Mouse (Mus musculus): ENCODE measurements at regions not wholly inside any gene's neighbourhood (a gene's known extent, or its start where the extent isn't known, plus 50 kb on each side); places are given as distances from the start of the nearest gene placed in this dataset.

DNA sequence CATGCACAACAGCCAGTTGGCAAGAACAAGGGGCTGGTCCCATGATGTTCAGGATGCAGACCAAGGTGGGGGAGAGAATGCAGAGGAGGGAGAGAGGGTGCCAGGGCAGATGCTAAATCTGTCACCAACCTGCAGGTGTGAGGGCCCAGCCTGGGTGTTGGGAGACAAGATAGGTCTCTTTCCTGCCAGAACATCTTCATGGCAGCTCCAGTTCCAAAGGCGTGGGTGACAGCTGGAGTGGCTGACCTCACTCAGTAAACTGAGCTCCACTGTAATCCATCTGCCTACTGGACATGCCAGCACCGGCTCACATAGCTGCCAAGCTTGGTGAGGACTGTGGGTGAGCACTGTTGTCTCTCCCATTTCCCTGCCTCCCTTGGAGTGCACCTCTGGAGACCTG, 129.9 kb downstream of the Ndufa10 start:
- H3K27ac ChIP-seq (ENCODE audit: low read length) = no peak overlapping the region
- H3K9me3 ChIP-seq (ENCODE audit: control insufficient read depth, low read length) = no peaks in the 10 kb centered on the region
- ATAC-seq (ENCODE audit: low read depth) = no peak
- H3K9ac ChIP-seq (ENCODE audit: low read length) = no peak overlapping the region
- 40% methylated on average over 2 of the region's 2 CpGs for WGBS
- H3K27me3 ChIP-seq (ENCODE audit: control insufficient read depth, insufficient read depth, low read depth, low read length) = no peaks in the 10 kb centered on the region
- H3K4me1 ChIP-seq (replicated peaks; ENCODE audit: control insufficient read depth, insufficient read depth, low read length) = no peaks in the 10 kb centered on the region
- H3K4me3 ChIP-seq (ENCODE audit: low read length) = no peak overlapping the region
- no peak overlapping the region for H3K4me2 ChIP-seq (ENCODE audit: low read depth, low read length)
- no peaks in the 10 kb centered on the region for H3K36me3 ChIP-seq (ENCODE audit: control insufficient read depth, insufficient read depth, low read length)

DNA sequence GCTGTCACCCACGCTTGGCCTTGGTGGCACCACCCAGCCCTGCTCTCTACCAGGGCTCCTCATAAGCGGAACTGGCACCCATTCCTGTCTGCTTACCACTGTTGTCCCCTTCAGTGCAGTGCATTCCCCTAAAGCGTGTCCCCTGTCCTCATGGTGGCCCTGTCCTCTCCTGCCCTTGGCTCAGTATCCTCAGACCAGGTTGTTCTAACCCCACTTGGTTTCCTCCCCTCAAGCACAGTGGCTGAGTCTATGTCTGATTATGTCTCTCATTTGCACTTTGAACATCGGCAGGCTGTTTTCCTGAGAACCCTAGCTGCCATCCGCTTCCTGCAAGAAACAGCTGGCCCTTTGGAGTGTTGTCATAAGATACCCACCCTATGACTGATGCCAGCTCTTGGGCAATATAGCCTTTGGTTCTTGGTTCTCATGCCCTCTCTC, 130.5 kb downstream of the Ndufa10 start:
- Histone ChIP-seq H3K4me2 (ENCODE audit: low read depth, low read length) (no peak overlapping the region), H3K4me1 (replicated peaks; ENCODE audit: control insufficient read depth, insufficient read depth, low read length) (no peaks in the 10 kb centered on the region), H3K27me3 (ENCODE audit: control insufficient read depth, insufficient read depth, low read depth, low read length) (no peaks in the 10 kb centered on the region), H3K9ac (ENCODE audit: low read length) (no peak overlapping the region), H3K9me3 (ENCODE audit: control insufficient read depth, low read length) (no peaks in the 10 kb centered on the region), H3K4me3 (ENCODE audit: low read length) (no peak overlapping the region), H3K27ac (ENCODE audit: low read length) (no peak overlapping the region), H3K36me3 (ENCODE audit: control insufficient read depth, insufficient read depth, low read length) (no peaks in the 10 kb centered on the region)
- 73% methylated on average over 5 of the region's 5 CpGs for WGBS
- no peak for ATAC-seq (ENCODE audit: low read depth)

GRCm38 (mm10) chr1:92341846-92342540, 131.7 kb downstream of the Ndufa10 start:
- no peak overlapping the region for H3K9ac ChIP-seq (ENCODE audit: low read length)
- 73% methylated on average over 12 of the region's 12 CpGs for WGBS
- no peaks in the 10 kb centered on the region for H3K9me3 ChIP-seq (ENCODE audit: control insufficient read depth, low read length)
- H3K27me3 ChIP-seq (ENCODE audit: control insufficient read depth, insufficient read depth, low read depth, low read length) = no peaks in the 10 kb centered on the region
- no peak overlapping the region for H3K4me3 ChIP-seq (ENCODE audit: low read length)
- H3K27ac ChIP-seq (ENCODE audit: low read length) = no peak overlapping the region
- no peak overlapping the region for H3K4me2 ChIP-seq (ENCODE audit: low read depth, low read length)
- no peaks in the 10 kb centered on the region for H3K36me3 ChIP-seq (ENCODE audit: control insufficient read depth, insufficient read depth, low read length)
- H3K4me1 ChIP-seq (replicated peaks; ENCODE audit: control insufficient read depth, insufficient read depth, low read length) = no peaks in the 10 kb centered on the region
- no peak for ATAC-seq (ENCODE audit: low read depth)

GRCm38 (mm10) chr1:92340644-92341043, 133.0 kb downstream of the Ndufa10 start:
- Histone ChIP-seq H3K4me3 (ENCODE audit: low read length) (no peak overlapping the region), H3K9me3 (ENCODE audit: control insufficient read depth, low read length) (no peaks in the 10 kb centered on the region), H3K36me3 (ENCODE audit: control insufficient read depth, insufficient read depth, low read length) (no peaks in the 10 kb centered on the region), H3K27ac (ENCODE audit: low read length) (no peak overlapping the region), H3K27me3 (ENCODE audit: control insufficient read depth, insufficient read depth, low read depth, low read length) (no peaks in the 10 kb centered on the region), H3K4me2 (ENCODE audit: low read depth, low read length) (no peak overlapping the region), H3K4me1 (replicated peaks; ENCODE audit: control insufficient read depth, insufficient read depth, low read length) (no peaks in the 10 kb centered on the region), H3K9ac (ENCODE audit: low read length) (no peak overlapping the region)
- 39% methylated on average over 7 of the region's 7 CpGs for WGBS
- no peak for ATAC-seq (ENCODE audit: low read depth)

DNA sequence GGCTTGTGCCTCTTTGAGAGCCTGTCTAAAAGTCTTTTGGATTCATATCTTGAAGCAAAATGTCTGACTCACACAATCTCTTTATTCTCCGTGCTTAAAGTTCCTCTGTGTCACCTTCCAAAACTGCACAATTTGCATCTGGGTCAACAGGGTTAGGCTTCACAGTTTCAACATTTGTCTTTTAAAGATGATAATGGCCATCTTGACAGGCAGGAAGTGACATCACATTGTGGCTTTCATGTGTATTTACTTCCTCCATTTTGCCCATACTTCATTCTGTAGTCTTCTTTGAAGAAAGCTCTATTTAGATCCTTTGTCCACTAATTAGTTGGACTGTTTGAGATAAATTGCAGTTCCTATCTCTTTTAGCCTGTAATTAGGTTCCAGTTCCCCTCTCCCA, 135.1 kb downstream of the Ndufa10 start:
- Histone ChIP-seq H3K36me3 (ENCODE audit: control insufficient read depth, insufficient read depth, low read length) (no peaks in the 10 kb centered on the region), H3K9me3 (ENCODE audit: control insufficient read depth, low read length) (no peaks in the 10 kb centered on the region), H3K4me2 (ENCODE audit: low read depth, low read length) (no peak overlapping the region), H3K9ac (ENCODE audit: low read length) (no peak overlapping the region), H3K27me3 (ENCODE audit: control insufficient read depth, insufficient read depth, low read depth, low read length) (no peaks in the 10 kb centered on the region), H3K4me3 (ENCODE audit: low read length) (no peak overlapping the region), H3K27ac (ENCODE audit: low read length) (no peak overlapping the region), H3K4me1 (replicated peaks; ENCODE audit: control insufficient read depth, insufficient read depth, low read length) (no peaks in the 10 kb centered on the region)
- ATAC-seq (ENCODE audit: low read depth) = no peak
- WGBS = 65% methylated on average over 1 of the region's 1 CpGs

GRCm38 (mm10) chr1:92337450-92337849, 136.2 kb downstream of the Ndufa10 start:
- Histone ChIP-seq H3K9ac (ENCODE audit: low read length) (no peak overlapping the region), H3K4me2 (ENCODE audit: low read depth, low read length) (no peak overlapping the region), H3K27ac (ENCODE audit: low read length) (no peak overlapping the region), H3K27me3 (ENCODE audit: control insufficient read depth, insufficient read depth, low read depth, low read length) (no peaks in the 10 kb centered on the region), H3K36me3 (ENCODE audit: control insufficient read depth, insufficient read depth, low read length) (no peaks in the 10 kb centered on the region), H3K9me3 (ENCODE audit: control insufficient read depth, low read length) (no peaks in the 10 kb centered on the region), H3K4me1 (replicated peaks; ENCODE audit: control insufficient read depth, insufficient read depth, low read length) (no peaks in the 10 kb centered on the region), H3K4me3 (ENCODE audit: low read length) (no peak overlapping the region)
- 30% methylated on average over 8 of the region's 8 CpGs for WGBS
- ATAC-seq (ENCODE audit: low read depth) = no peak

GRCm38 (mm10) chr1:92332248-92332584, 136.7 kb upstream of the Hdac4 start:
- H3K9me3 ChIP-seq (ENCODE audit: control insufficient read depth, low read length) = no peaks in the 10 kb centered on the region
- H3K27ac ChIP-seq (ENCODE audit: low read length) = no peak overlapping the region
- no peaks in the 10 kb centered on the region for H3K36me3 ChIP-seq (ENCODE audit: control insufficient read depth, insufficient read depth, low read length)
- H3K9ac ChIP-seq (ENCODE audit: low read length) = no peak overlapping the region
- no peaks in the 10 kb centered on the region for H3K4me1 ChIP-seq (replicated peaks; ENCODE audit: control insufficient read depth, insufficient read depth, low read length)
- H3K4me3 ChIP-seq (ENCODE audit: low read length) = no peak overlapping the region
- H3K4me2 ChIP-seq (ENCODE audit: low read depth, low read length) = no peak overlapping the region
- WGBS = 71% methylated on average over 7 of the region's 7 CpGs
- H3K27me3 ChIP-seq (ENCODE audit: control insufficient read depth, insufficient read depth, low read depth, low read length) = no peaks in the 10 kb centered on the region
- no peak for ATAC-seq (ENCODE audit: low read depth)

GRCm38 (mm10) chr1:92331559-92332247, 136.2 kb upstream of the Hdac4 start:
- H3K4me2 ChIP-seq (ENCODE audit: low read depth, low read length) = no peak overlapping the region
- H3K27ac ChIP-seq (ENCODE audit: low read length) = no peak overlapping the region
- H3K9ac ChIP-seq (ENCODE audit: low read length) = no peak overlapping the region
- no peaks in the 10 kb centered on the region for H3K27me3 ChIP-seq (ENCODE audit: control insufficient read depth, insufficient read depth, low read depth, low read length)
- WGBS = 69% methylated on average over 5 of the region's 5 CpGs
- no peaks in the 10 kb centered on the region for H3K36me3 ChIP-seq (ENCODE audit: control insufficient read depth, insufficient read depth, low read length)
- H3K4me1 ChIP-seq (replicated peaks; ENCODE audit: control insufficient read depth, insufficient read depth, low read length) = no peaks in the 10 kb centered on the region
- no peaks in the 10 kb centered on the region for H3K9me3 ChIP-seq (ENCODE audit: control insufficient read depth, low read length)
- ATAC-seq (ENCODE audit: low read depth) = no peak
- no peak overlapping the region for H3K4me3 ChIP-seq (ENCODE audit: low read length)

DNA sequence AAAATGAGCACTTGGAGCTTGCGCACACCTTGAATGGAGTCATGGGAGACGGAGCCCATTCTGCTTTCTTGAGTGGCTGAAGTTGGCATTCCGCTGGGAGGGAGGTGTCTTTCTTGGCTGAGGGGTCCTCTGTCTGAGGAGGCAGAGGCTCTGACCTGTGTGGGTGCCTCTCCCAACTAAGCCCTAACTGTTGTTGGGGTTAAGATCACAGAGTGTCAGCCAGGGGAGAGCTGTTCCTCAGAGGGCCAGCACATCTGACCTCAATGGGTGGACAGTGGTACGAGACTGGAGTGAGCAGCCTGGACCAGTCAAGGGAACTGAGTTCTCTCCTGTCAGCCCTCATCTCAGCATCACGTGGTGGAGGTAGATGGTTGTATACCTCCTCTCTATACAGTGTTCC, 134.7 kb upstream of the Hdac4 start:
- no peaks in the 10 kb centered on the region for H3K4me1 ChIP-seq (replicated peaks; ENCODE audit: control insufficient read depth, insufficient read depth, low read length)
- 47% methylated on average over 5 of the region's 5 CpGs for WGBS

More for the DNA sequence above, 134.7 kb upstream of the Hdac4 start:
- H3K36me3 ChIP-seq (ENCODE audit: control insufficient read depth, insufficient read depth, low read length) = no peaks in the 10 kb centered on the region
- H3K9me3 ChIP-seq (ENCODE audit: control insufficient read depth, low read length) = no peaks in the 10 kb centered on the region
- ATAC-seq (ENCODE audit: low read depth) = 0 out of 2 replicates have a peak, but pooled peaks have one; percentile 2
- H3K27ac ChIP-seq (ENCODE audit: low read length) = no peak overlapping the region
- H3K27me3 ChIP-seq (ENCODE audit: control insufficient read depth, insufficient read depth, low read depth, low read length) = no peaks in the 10 kb centered on the region
- H3K4me2 ChIP-seq (ENCODE audit: low read depth, low read length) = no peak overlapping the region
- H3K4me3 ChIP-seq (ENCODE audit: low read length) = no peak overlapping the region
- H3K9ac ChIP-seq (ENCODE audit: low read length) = no peak overlapping the region

All from lung, embryonic 16.5 days (tissue).